ENCODE assay signal across 31 mouse cellular contexts in the genomic region with DNA sequence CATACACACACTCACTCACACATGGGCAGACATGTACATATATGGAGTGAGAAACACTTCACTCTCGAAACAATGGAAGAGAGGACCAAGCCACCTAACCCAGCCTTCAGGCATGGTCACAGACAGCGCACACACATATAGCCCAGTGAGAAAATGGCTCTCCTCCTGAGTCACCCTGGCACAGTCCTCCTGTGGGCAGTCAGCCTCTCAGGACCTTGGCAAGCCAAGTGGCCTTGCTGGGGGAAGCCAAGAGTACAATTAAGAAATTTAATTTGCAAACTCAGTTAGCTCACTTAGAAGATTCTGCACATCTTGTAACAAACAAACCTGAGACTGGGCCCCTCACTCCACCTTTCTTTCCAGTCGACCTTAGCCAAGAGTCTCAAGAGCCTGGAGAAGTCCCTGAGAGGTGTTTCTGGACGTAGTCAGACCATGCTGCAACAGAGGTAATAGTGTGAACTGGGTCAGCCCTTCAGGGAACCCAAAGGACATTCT. TPM values are rescaled to one million over a fixed set of nuclear protein-coding genes. Genes with fewer than 3 reads are reported as not detected.
DNase-seq lines count a peak whose midpoint lies in the region; ATAC-seq lines count a peak whose summit lies in the region.
"Had no signal": no experiment of that assay in that cellular context is flagged by ENCODE, and none has a peak within 500 bp of the region (broad histone marks: within the 10 kb centered on the region; RNA-seq: fewer than 3 reads in every experiment).

No protein-coding gene starts in this region.

- no peak overlapping the region for H3K4me2 ChIP-seq in kidney, embryonic 15.5 days
- H3K4me2 ChIP-seq: embryonic facial prominence, embryonic 13.5 days; forebrain, embryonic 15.5 days; heart, embryonic 15.5 days; liver, embryonic 12.5 days; midbrain, embryonic 12.5 days; neural tube, embryonic 13.5 days; stomach, embryonic 15.5 days had no signal

- H3K27me3 ChIP-seq in kidney, embryonic 15.5 days, result no peaks in the 10 kb centered on the region
- H3K27me3 ChIP-seq: embryonic facial prominence, embryonic 13.5 days; forebrain, embryonic 15.5 days; heart, embryonic 15.5 days; liver, embryonic 12.5 days; neural tube, embryonic 13.5 days; stomach, embryonic 15.5 days had no signal

- H3K4me3 ChIP-seq in kidney, embryonic 15.5 days (replicated peaks), result no peak overlapping the region
- H3K4me3 ChIP-seq: embryonic facial prominence, embryonic 13.5 days; forebrain, embryonic 10.5 days; forebrain, embryonic 15.5 days; heart, embryonic 10.5 days; heart, embryonic 15.5 days; liver, embryonic 12.5 days; megakaryocyte, embryonic 14.5 days; midbrain, embryonic 12.5 days; neural tube, embryonic 13.5 days; stomach, embryonic 15.5 days had no signal

- DNase-seq in cerebellum, adult 18-20 months, result peak; percentile 41 to 50
- DNase-seq in cerebellum, adult 11 months, result no peak
- peak; percentile 87 for DNase-seq in adrenal gland, adult 2 months
- DNase-seq in adrenal gland, postnatal 25 days, result peak; percentile 69
- peak; percentile 45 to 49 for DNase-seq in cerebellum, postnatal 36 days
- DNase-seq: gastrocnemius, postnatal 25 days; heart, adult 11 months; kidney, adult 18-20 months; kidney, postnatal 4 days; layer of hippocampus, postnatal 36 days; left cerebral cortex, postnatal 4 days; liver, postnatal 0 days; lung, postnatal 4 days; retina, postnatal 1 day; right cerebral cortex, postnatal 14 days; thymus, postnatal 25 days had no signal

- H3K36me3 ChIP-seq in kidney, embryonic 15.5 days, result no peaks in the 10 kb centered on the region
- H3K36me3 ChIP-seq: embryonic facial prominence, embryonic 13.5 days; forebrain, embryonic 10.5 days; forebrain, embryonic 15.5 days; heart, embryonic 10.5 days; heart, embryonic 15.5 days; liver, embryonic 12.5 days; midbrain, embryonic 12.5 days; neural tube, embryonic 13.5 days; stomach, embryonic 15.5 days had no signal

- ATAC-seq in kidney, embryonic 15.5 days (replicated peaks; ENCODE audit: low FRiP score), result no peak
- no peak for ATAC-seq in activated CD4-positive, CD25-positive, alpha-beta regulatory T cell, adult 4 months
- ATAC-seq: forebrain, embryonic 15.5 days; hindbrain, embryonic 16.5 days; liver, embryonic 12.5 days; liver, postnatal 0 days had no signal

- no peaks in the 10 kb centered on the region for H3K9me3 ChIP-seq in kidney, embryonic 15.5 days (replicated peaks)
- H3K9me3 ChIP-seq: embryonic facial prominence, embryonic 13.5 days; forebrain, embryonic 10.5 days; forebrain, embryonic 15.5 days; heart, embryonic 10.5 days; heart, embryonic 15.5 days; liver, embryonic 12.5 days; megakaryocyte, embryonic 14.5 days; midbrain, embryonic 12.5 days; neural tube, embryonic 13.5 days; stomach, embryonic 15.5 days had no signal

- H3K9ac ChIP-seq in kidney, embryonic 15.5 days, result no peak overlapping the region
- H3K9ac ChIP-seq: embryonic facial prominence, embryonic 13.5 days; forebrain, embryonic 15.5 days; heart, embryonic 15.5 days; liver, embryonic 12.5 days; liver, postnatal 0 days; midbrain, embryonic 12.5 days; neural tube, embryonic 13.5 days; stomach, embryonic 15.5 days had no signal

- 68% methylated on average over 4 of the region's 4 CpGs for WGBS in kidney, embryonic 15.5 days

- no peaks in the 10 kb centered on the region for H3K4me1 ChIP-seq in kidney, embryonic 15.5 days
- H3K4me1 ChIP-seq: embryonic facial prominence, embryonic 13.5 days; forebrain, embryonic 10.5 days; forebrain, embryonic 15.5 days; heart, embryonic 10.5 days; heart, embryonic 15.5 days; liver, embryonic 12.5 days; midbrain, embryonic 12.5 days; neural tube, embryonic 13.5 days; stomach, embryonic 15.5 days had no signal

- no peak overlapping the region for H3K27ac ChIP-seq in kidney, embryonic 15.5 days
- H3K27ac ChIP-seq: embryonic facial prominence, embryonic 13.5 days; forebrain, embryonic 10.5 days; forebrain, embryonic 15.5 days; heart, embryonic 10.5 days; heart, embryonic 15.5 days; liver, embryonic 12.5 days; midbrain, embryonic 12.5 days; neural tube, embryonic 13.5 days; stomach, embryonic 15.5 days had no signal

RNA-seq across cellular contexts. Expression of a gene that starts 23.4 kb away (rescaled TPM):
- 1 to 10 TPM in 1 of 2 experiments, under 1 TPM in 1; 0.41 to 1.3 TPM for total RNA-seq in adrenal gland, adult 2 months (2021)
- 0.56 and 0.61 TPM in 2 replicates for polyA plus RNA-seq in adrenal gland, adult 2 months (2012; rRNA removed)
- 1.4 and 3.5 TPM in 2 replicates for total RNA-seq in adrenal gland, postnatal 25 days (2021)
- 0.87 and 1.1 TPM in 2 replicates for polyA plus RNA-seq in kidney, embryonic 15.5 days (2015; fragmentation: Nextera tagmentation; extraction: Ambion mirVana)
- not detected for polyA plus RNA-seq in activated CD4-positive, CD25-positive, alpha-beta regulatory T cell, adult 4 months (2017; shearing (Covaris generic))
- total RNA-seq: gastrocnemius, postnatal 25 days; MEL had no signal
- polyA plus RNA-seq: heart, embryonic 15.5 days; liver, embryonic 12.5 days; liver, postnatal 0 days; small intestine, adult 2 months had no signal
